Mouse (Mus musculus): ENCODE results near the gene Abcg5.
A peak's percentile ranks its signal among the peaks of the same experiment; 100 is the strongest.

The Abcg5 gene

GRCm38 (mm10) chr17:84684284-84684683 lies 1.5 kb upstream of the Abcg5 start:
- no peak for DNase-seq

GRCm38 (mm10) chr17:84681670-84682069 lies 1.1 kb downstream of the Abcg5 start:
- DNase-seq: no peak

- DNase-seq: no peak
Observed at GRCm38 (mm10) chr17:84677595-84677994, 5.2 kb downstream of the Abcg5 start.

DNA sequence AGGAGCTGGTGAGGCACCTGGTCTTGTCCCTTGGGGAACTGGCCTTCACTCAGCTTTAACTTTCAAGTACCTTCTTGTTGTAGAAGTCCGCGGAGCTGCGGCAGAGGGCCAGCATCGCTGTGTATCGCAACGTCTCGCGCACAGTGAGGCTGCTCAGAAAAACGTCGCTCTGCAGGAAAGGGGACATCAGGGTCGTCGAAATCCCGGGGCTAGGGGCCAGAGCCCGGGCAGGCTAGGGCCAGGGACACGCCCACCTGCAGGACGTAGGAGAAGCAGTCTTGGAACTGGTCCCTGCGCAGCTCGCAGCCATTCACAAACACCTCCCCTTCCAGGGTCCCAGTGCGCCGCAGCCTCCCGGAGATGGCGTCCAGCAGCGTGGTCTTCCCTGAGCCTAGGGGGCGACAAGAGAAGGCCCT lies 6.9 kb downstream of the Abcg5 start, which contains the start of gene Abcg8:
TSS of gene Abcg8 (plus strand) at position 352 of the 416 bp plus-strand sequence.
- peak in 1 of 2 experiments; percentile 55 for DNase-seq

- DNase-seq: no peak
Observed at GRCm38 (mm10) chr17:84675204-84675603, 7.6 kb downstream of the Abcg5 start.

GRCm38 (mm10) chr17:84674048-84674447 lies 8.8 kb downstream of the Abcg5 start:
- no peak for DNase-seq

DNA sequence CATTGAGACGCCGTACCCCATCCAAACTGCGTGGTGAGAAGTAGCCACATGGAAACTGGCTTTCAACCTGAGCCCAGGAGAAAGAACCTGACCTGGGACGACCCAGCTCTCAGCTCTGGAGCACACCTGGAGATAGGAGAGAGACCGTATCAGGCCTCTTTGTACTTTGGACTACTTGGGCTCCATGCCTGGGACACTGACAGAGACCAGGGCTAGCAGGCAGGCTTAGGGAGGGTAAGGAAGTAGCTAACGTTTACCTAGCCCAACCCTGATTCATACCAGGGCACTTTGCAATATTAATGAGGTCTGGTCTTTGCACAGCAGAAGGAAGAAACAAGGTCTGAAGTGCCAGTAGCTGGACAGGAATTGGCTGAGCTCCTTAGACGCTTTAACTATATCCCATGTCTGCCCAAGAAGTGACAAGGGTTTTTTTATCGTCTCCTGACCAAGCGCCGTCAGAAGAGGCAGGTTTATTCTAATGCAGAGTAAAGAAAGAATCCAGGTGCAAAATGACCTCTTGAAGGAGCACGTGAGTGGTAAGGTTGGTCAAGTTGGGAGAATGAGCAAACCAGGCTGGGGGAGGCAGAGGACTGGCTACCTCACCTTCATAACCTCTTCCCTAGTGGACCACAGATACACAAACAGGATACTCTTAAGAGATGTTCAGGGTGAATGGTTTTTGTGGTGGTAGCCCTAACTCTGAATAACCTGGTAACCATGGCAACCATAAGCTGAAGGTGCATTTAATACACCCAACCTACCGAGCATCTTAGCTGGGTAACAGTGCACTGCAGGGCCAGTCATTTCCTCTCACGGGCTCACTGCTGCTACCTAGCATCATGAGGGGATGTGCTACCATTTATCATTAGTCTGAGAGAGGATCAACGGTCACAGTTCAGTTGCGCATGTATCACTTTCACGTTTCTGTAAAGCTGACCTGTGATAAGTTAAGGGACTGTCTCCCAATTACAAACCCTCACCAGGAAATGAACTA lies 10.1 kb downstream of the Abcg5 start:
- peak; percentile 71 to 84 for DNase-seq

- no peak for DNase-seq
Observed at GRCm38 (mm10) chr17:84667848-84668247, 15.0 kb downstream of the Abcg5 start.

DNA sequence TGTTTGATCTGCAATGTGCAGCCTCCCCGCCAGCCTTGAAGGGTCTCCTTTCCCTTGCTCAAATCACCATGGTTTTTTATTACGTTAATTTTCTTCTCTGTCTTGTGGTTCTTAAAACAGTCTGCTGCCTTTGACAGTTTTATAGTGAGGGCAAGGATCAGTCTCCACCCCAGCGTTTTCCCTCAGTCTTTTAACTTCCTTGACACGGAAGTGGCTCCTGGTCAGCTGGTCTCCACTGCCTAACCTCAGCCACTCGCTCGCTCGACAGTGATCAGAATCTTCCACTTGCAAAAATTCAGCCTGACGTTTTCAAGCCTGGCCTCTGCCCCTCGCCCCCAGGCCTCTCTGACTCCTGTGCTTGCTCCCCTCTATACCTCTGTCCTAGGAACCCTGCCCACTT lies 17.1 kb downstream of the Abcg5 start:
- DNase-seq: peak; percentile 39 to 43

DNA sequence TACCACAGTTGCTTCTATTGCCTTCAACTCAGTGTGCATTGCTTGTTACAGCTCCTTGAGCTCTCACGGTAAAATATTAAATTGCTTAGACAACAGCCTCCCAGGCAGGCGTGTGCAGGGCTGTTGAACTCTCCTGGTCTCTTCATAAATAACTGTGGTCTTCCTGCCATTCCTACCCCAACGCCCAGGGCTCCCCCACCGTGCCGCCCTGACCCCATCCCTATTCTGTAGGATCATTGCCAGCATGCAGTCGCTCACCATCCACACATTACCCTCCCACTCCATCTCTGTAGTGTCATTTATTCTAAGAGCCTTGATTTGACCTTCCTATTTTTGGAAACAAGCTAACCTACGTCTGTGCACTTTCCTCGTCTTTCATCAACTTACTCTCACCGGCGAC lies 17.8 kb downstream of the Abcg5 start:
- no peak for DNase-seq

- DNase-seq: no peak
Observed at GRCm38 (mm10) chr17:84658951-84659350, 23.9 kb downstream of the Abcg5 start.

DNA sequence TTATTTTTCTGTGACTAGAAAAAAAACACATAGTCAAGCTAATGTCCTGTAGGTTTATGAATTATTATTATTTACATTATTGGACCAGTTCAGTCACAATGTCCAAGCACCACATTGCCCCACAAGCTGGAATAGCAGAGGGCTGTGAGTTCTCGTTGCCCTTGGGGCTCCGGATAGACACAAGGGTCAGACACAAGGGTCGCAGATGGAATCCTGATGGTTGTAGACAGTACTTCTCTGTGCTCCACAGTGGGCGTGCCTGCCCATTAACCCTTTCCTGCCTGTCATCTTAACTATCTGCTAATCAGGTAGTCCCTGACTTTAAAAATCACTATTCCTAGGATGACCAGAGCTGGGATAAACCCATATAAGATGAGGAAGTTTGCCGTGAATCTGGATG lies 24.6 kb downstream of the Abcg5 start:
- DNase-seq: no peak

GRCm38 (mm10) chr17:84657782-84658181 lies 25.0 kb downstream of the Abcg5 start:
- peak in 1 of 2 experiments; percentile 24 for DNase-seq

- DNase-seq: no peak
Observed at GRCm38 (mm10) chr17:84657422-84657732, 25.4 kb downstream of the Abcg5 start.

- no peak for DNase-seq
Observed at GRCm38 (mm10) chr17:84656653-84657421, 26.0 kb downstream of the Abcg5 start.

DNA sequence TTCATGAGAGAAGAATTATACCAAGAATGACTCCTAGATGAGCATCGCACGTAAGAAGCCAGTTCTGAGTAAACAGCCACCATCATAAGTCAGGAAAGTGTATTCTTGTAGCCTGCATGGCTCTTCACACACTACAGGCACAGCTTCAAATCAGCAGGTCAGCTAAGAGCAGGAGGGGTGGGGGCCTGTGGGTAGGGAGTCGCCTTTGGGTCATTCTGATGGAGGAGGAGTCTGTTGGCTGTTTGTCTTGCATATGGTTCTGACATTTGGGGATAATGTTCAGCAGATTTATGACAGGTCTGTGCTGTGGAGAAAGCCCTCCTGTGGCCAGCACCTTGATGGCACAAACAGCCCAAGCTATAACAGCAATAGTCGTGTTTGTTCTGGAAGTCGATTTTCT lies 26.6 kb downstream of the Abcg5 start:
- no peak for DNase-seq

DNA sequence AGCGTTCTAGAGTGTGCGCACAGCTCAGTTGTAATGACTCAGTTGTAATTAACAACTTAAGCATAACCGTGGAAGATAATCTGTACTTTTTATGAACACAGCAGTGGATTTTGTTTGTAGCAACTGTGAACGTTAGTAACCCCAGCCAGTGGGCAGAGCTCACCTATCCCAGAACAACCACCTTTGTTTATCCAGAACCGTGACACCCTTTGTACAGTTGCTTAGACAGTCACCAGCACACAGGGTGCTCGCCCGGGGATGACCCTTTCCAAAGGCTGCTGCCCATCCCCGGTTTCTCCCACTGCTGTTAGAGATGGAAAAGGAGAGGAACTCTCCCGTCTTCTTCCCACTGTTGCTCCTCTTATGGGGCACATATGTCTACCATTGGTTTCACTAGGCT lies 29.3 kb downstream of the Abcg5 start:
- no peak for DNase-seq

DNA sequence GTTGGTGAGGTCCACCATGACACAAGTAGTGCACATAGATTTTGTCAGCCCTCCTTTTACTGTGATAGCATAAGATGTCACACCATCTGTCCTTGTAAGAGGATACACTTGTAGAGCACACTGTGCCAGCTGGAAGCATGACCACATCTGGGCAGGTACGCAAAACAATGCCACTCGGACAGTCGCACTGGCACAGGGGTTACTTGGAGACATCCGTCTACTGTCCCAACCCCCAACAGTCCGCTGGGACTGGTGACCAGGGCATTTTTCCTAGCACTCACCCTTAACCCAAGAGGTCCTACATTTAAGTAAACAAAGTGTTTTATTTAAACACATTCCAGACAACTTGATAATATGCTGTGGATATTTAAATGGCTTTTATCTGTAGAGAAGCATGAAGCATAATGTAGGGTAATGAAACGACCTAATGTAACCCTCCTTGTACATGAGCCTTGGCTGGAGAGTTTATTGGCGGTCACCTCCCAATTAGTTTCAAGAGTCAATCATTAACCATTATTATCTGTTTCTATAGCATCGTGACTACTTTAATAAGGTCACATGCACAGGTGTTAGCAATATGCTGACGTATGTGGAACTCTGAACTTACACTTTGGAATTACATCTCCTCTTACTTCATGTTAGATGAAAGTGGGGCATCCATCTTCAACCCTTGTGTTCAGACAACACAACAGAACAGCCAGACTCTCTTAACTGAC lies 32.4 kb downstream of the Abcg5 start:
- no peak for DNase-seq

- DNase-seq: no peak
Observed at GRCm38 (mm10) chr17:84647630-84648029, 35.2 kb downstream of the Abcg5 start.

GRCm38 (mm10) chr17:84646477-84646876 lies 36.3 kb downstream of the Abcg5 start:
- DNase-seq: no peak

- DNase-seq: no peak
Observed at GRCm38 (mm10) chr17:84645894-84646293, 36.9 kb downstream of the Abcg5 start.

DNA sequence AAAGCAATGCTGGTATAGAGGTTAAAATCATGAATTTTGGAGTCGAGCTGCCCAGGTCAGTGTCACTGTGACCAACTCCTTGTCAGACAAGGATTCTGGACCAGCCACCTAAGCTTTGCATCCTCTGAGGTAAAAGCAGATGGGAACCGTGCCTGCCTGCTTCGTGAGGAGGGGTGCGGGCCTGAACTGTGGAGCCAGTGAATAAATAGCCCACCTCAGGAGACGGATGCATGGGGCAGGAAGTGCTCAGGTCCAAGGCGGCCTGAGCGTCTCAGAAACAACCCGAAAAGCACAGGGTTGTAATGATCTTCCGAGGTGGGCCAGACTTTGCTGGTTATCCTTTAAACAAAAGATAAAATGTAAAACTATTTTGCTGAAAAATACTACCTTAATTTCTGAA lies 37.7 kb downstream of the Abcg5 start:
- DNase-seq: no peak

All from kidney, postnatal 36 days (tissue).